Mouse (Mus musculus): ENCODE results near the gene Msrb2.

GRCm38 (mm10) chr2:19383006-19383405, 11.8 kb downstream of the Msrb2 start:
- TF ChIP-seq EP300 (IDR thresholded peaks at IDR 0.05; ENCODE audit: insufficient read depth, low read depth, low read length) (no peak), CTCF (IDR thresholded peaks at IDR 0.05; ENCODE audit: low read depth, low read length) (no peak), POLR2A (IDR thresholded peaks at IDR 0.05; ENCODE audit: insufficient read depth, low read length) (no peak)

Measured in ES-Bruce4 (cell line).